Mouse (Mus musculus) lung, adult 2 months (tissue): ENCODE measurements at regions not wholly inside any gene's neighbourhood (a gene's known extent, or its start where the extent isn't known, plus 50 kb on each side); places are given as distances from the start of the nearest gene placed in this dataset.

Experiments used
- DNase-seq: peaks from one replicate; pipeline ENCODE4 v3.0.0; 2022
- H3K4me1 ChIP-seq: fragments of 200-500 bp; 2 replicates; pipeline ENCODE4 v1.6.1; 2011; ENCODE audit warnings: low read length; ENCODE audit not compliant: control insufficient read depth, insufficient read depth
- H3K4me3 ChIP-seq: fragments of 200-500 bp; replicated peaks from 2 replicates; pipeline ENCODE3; 2011; ENCODE audit warnings: low read depth, mild to moderate bottlenecking, control low read depth, low read length; ENCODE audit errors: extremely low read depth
- CTCF ChIP-seq: fragments of 200-500 bp; IDR thresholded peaks from 2 replicates; pipeline ENCODE4 v1.5.1; 2011; ENCODE audit warnings: mild to moderate bottlenecking, low read length, control low read depth; ENCODE audit not compliant: insufficient read depth
- POLR2A ChIP-seq: fragments of 200-500 bp; IDR thresholded peaks from 2 replicates; pipeline ENCODE4 v1.6.1; 2011; ENCODE audit warnings: low read depth, mild to moderate bottlenecking, control low read depth, low read length, borderline replicate concordance; ENCODE audit errors: extremely low read depth
- WGBS: fragments of 180-500 bp; shearing (Covaris S2); methylation state at CpG from one replicate; pipeline ENCODE4 v1.1.7; 2018; 5-methylcytosine and 5-hydroxymethylcytosine counted together

DNA sequence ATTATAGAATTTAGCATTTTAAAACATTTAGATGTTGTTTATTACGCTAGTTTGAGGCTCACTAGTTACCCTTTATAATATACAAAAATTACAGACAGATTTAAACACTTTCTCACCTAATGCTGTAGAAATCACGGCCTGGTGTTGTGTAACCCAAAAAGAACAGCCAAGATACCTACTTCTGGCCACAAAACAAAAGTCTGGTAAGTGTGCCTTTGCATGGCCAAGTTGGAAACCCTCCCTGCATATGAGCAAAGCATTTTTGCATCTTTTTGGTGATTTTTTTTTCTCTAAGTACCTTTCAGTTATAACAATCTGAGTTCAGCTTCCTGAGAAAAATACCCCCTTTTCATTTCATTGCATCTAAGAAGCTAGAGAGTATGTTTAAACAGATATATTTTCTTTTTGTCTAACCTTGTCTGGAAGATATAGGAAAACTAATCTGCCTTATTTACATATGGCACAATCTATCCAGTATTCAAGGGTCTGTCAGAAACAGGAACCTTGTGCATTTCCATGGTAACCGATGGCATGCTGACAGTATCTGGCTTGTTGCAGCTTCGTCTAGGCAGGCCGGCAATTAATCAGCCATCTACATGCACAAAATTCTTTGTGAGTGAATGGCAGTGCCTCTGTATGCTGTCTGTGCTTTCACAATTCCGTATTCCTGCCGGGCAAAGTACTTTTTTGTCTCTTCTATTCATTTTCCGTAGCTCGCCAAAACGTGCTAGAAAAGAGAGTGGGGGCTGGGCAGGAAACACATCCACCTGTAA, 238.9 kb upstream of the Sox2 start:
- H3K4me1 ChIP-seq, result no peaks in the 10 kb centered on the region
- no peak for TF ChIP-seq CTCF
- TF ChIP-seq POLR2A, result no peak
- H3K4me3 ChIP-seq, result no peak overlapping the region
- 61% methylated on average over 10 of the region's 10 CpGs for WGBS
- no peak for DNase-seq

DNA sequence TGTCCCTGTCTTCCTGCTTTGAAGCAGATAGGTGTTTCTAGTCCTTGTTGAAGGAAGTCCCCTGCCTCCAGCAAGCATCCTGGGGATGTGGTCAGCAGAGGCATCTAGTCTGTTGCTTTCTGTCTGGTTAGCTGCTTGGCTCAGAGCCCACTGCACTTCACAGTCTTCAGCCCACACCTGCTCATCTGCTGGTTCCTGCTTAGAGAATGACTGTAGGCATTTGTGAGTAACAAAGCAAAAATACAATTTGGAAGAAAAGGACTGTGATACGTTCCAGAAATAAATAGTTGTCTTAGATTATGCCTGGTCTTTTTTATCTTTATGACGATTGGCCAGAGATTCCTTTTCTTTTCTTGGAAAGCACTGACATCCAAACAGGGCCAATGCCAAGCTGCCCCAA, 246.6 kb upstream of the Sox2 start:
- DNase-seq, result no peak
- WGBS, result 61% methylated on average over 2 of the region's 2 CpGs
- TF ChIP-seq POLR2A (no peak), CTCF (no peak)
- H3K4me3 ChIP-seq, result no peak overlapping the region
- H3K4me1 ChIP-seq, result no peaks in the 10 kb centered on the region

GRCm38 (mm10) chr3:34391275-34391674, 258.9 kb upstream of the Sox2 start:
- WGBS, result 90% methylated on average over 2 of the region's 2 CpGs
- no peak for DNase-seq
- no peak for TF ChIP-seq POLR2A
- H3K4me1 ChIP-seq, result no peaks in the 10 kb centered on the region
- no peak overlapping the region for H3K4me3 ChIP-seq

DNA sequence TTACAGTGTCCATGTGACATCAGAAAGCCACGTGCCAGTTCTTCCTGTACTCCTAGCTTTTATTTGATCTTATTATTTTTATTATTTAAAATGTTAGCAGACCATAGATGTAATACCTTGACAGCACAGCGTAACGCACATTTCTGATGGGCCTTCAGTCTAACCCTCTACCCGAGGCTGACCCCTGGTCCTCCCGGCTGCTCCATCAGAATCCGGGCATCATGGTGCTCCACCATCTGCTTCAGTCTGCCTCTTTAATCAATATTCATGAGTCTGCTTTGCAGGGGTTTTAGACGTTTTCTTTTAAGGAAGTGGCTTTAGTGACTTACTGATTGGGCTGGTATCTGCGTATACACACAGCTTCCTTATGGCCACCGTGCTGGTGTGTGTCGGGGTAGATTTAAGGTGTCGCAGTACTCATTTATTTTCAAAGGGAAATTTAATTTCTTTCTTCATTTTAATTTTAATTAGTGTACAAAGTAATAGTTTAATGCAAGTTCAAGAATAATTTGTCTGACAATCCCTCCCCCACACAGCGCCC, 265.2 kb upstream of the Sox2 start:
- no peak for TF ChIP-seq CTCF
- no peak for TF ChIP-seq POLR2A
- H3K4me1 ChIP-seq, result no peaks in the 10 kb centered on the region
- 80% methylated on average over 12 of the region's 12 CpGs for WGBS
- H3K4me3 ChIP-seq, result no peak overlapping the region
- DNase-seq, result no peak

GRCm38 (mm10) chr3:34377913-34378312, 272.3 kb upstream of the Sox2 start:
- no peak overlapping the region for H3K4me3 ChIP-seq
- TF ChIP-seq POLR2A, result no peak
- no peak for TF ChIP-seq CTCF
- DNase-seq, result no peak
- 44% methylated on average over 2 of the region's 2 CpGs for whole genome bisulfite sequencing
- H3K4me1 ChIP-seq, result no peaks in the 10 kb centered on the region

GRCm38 (mm10) chr3:34377329-34377728, 272.9 kb upstream of the Sox2 start:
- no peak for DNase-seq
- TF ChIP-seq POLR2A (no peak), CTCF (no peak)
- 70% methylated on average over 12 of the region's 12 CpGs for WGBS

GRCm38 (mm10) chr3:34371418-34371817, 278.8 kb upstream of the Sox2 start:
- Histone ChIP-seq H3K4me3 (no peak overlapping the region), H3K4me1 (no peaks in the 10 kb centered on the region)
- WGBS, result 84% methylated on average over 2 of the region's 2 CpGs
- no peak for TF ChIP-seq CTCF
- TF ChIP-seq POLR2A, result no peak
- no peak for DNase-seq

More at GRCm38 (mm10) chr3:34377329-34377728, 272.9 kb upstream of the Sox2 start:
- no peaks in the 10 kb centered on the region for H3K4me1 ChIP-seq
- H3K4me3 ChIP-seq, result no peak overlapping the region

GRCm38 (mm10) chr3:34338100-34338499, 257.0 kb upstream of the Dnajc19 start:
- H3K4me3 ChIP-seq, result no peak overlapping the region
- DNase-seq, result no peak
- TF ChIP-seq CTCF, result no peak
- no peak for TF ChIP-seq POLR2A
- 66% methylated on average over 9 of the region's 9 CpGs for WGBS
- no peaks in the 10 kb centered on the region for H3K4me1 ChIP-seq

DNA sequence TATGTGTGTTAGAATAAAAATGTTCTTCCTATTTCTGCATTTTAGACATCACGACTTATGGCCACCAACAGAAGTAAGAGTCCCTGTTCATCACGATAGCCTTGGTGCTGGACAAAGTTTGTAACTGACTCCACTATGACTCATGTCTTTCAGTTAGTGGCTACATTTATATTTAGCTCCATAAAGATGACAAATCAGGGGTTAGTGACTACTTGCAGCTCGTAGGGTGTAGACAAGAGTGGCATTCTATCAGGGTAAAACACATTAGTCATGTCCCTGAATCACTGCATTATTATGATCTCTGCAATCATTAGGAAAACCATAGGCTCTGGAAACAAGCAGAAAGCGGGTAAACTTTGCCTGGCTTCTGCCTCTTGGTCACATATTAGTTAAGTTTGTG, 252.4 kb upstream of the Dnajc19 start:
- no peak for DNase-seq
- WGBS, result 66% methylated on average over 4 of the region's 4 CpGs
- H3K4me3 ChIP-seq, result no peak overlapping the region
- no peaks in the 10 kb centered on the region for H3K4me1 ChIP-seq
- no peak for TF ChIP-seq CTCF
- TF ChIP-seq POLR2A, result no peak

DNA sequence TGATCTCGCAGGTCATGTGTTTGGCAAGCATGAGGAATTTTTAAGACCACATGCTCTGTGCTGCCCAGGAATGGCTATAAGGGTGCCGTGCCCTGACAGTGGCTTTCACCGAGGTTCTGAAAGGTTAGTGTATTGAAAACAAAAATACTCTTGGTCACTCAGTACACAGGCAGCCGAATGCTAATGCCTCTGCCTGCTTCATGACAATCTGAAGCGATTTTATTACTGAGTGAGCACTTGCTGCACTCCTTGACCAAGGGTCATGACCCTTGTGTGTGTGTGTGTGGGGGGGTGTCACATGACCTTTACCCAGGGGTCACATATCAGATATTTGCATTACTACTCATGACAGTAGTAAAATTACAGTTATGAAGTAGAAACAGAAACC, 250.8 kb upstream of the Dnajc19 start:
- 55% methylated on average over 5 of the region's 5 CpGs for WGBS
- no peak for TF ChIP-seq POLR2A
- no peak for TF ChIP-seq CTCF
- H3K4me3 ChIP-seq, result no peak overlapping the region
- no peaks in the 10 kb centered on the region for H3K4me1 ChIP-seq
- DNase-seq, result no peak
